In genomic region chr16:35587866-35588465, GRCm38 (mm10) we compare ENCODE assay signal across 8 mouse cellular contexts. TPM values are rescaled to one million over a fixed set of nuclear protein-coding genes. Genes with fewer than 3 reads are reported as not detected.
DNase-seq lines count a peak whose midpoint lies in the region; ATAC-seq lines count a peak whose summit lies in the region.

No protein-coding gene starts in this region.

- H3K27ac ChIP-seq in heart, embryonic 16.5 days (ENCODE audit: low read length), result no peak overlapping the region
- H3K27ac ChIP-seq in hindbrain, embryonic 15.5 days (replicated peaks), result peak overlapping the region; percentile 43

- H3K27me3 ChIP-seq in heart, embryonic 16.5 days (ENCODE audit: control insufficient read depth, insufficient read depth, low read length), result peaks cover 21% of the 10 kb centered on the region
- H3K27me3 ChIP-seq in hindbrain, embryonic 15.5 days, result no peaks in the 10 kb centered on the region

- DNase-seq in heart, adult 8-10 months (ENCODE audit: low spot score), result no peak
- DNase-seq in embryo, embryonic 10 days (ENCODE audit: low spot score), result peak; percentile 84
- DNase-seq in neural tube, embryonic 10.5 days (ENCODE audit: extremely low spot score, low spot score), result peak; percentile 81
- no peak for DNase-seq in thymus, postnatal 36 days
- no peak for DNase-seq in kidney, adult 9 months
- no peak for DNase-seq in adipocyte (ENCODE audit: low spot score)

- no peak for ATAC-seq in heart, embryonic 16.5 days (replicated peaks; ENCODE audit: extremely low read depth, insufficient read depth, low FRiP score)
- ATAC-seq in hindbrain, embryonic 15.5 days (ENCODE audit: low FRiP score, low read depth), result peak; percentile 55; the same call in 1 of the 2 replicates

- peak overlapping the region; percentile 59 for H3K4me2 ChIP-seq in heart, embryonic 16.5 days (ENCODE audit: low read depth, low read length)
- H3K4me2 ChIP-seq in hindbrain, embryonic 15.5 days, result peak overlapping the region; percentile 49

- H3K9ac ChIP-seq in heart, embryonic 16.5 days (ENCODE audit: low read length), result peak overlapping the region; percentile 1; the same call in 1 of the 2 replicates
- no peak overlapping the region for H3K9ac ChIP-seq in hindbrain, embryonic 15.5 days

- WGBS in heart, embryonic 16.5 days, result 7% methylated on average over 20 of the region's 20 CpGs
- 3% methylated on average over 20 of the region's 20 CpGs for WGBS in hindbrain, embryonic 15.5 days

- H3K4me3 ChIP-seq in heart, embryonic 16.5 days (ENCODE audit: low read length), result peak overlapping the region; percentile 43
- H3K4me3 ChIP-seq in hindbrain, embryonic 15.5 days, result peak overlapping the region; percentile 17; the same call in 1 of the 2 replicates

- peaks cover 13% of the 10 kb centered on the region for H3K4me1 ChIP-seq in heart, embryonic 16.5 days (ENCODE audit: control insufficient read depth, insufficient read depth, low read length)
- H3K4me1 ChIP-seq in hindbrain, embryonic 15.5 days (replicated peaks), result peaks cover 63% of the 10 kb centered on the region

- H3K9me3 ChIP-seq in heart, embryonic 16.5 days (replicated peaks; ENCODE audit: control insufficient read depth, low read length), result no peaks in the 10 kb centered on the region
- H3K9me3 ChIP-seq in hindbrain, embryonic 15.5 days, result no peaks in the 10 kb centered on the region

- no peaks in the 10 kb centered on the region for H3K36me3 ChIP-seq in heart, embryonic 16.5 days (ENCODE audit: control insufficient read depth, insufficient read depth)
- no peaks in the 10 kb centered on the region for H3K36me3 ChIP-seq in hindbrain, embryonic 15.5 days

RNA-seq across cellular contexts. Expression of gene Sema5b, which starts 47.0 kb away (rescaled TPM):
- 1.2 and 3.1 TPM in 2 replicates for polyA plus RNA-seq in heart, embryonic 16.5 days (2015; fragmentation: Nextera tagmentation; extraction: Ambion mirVana)
- total RNA-seq in heart, adult 8-10 months (2022), result 1 to 10 TPM; 1.6 to 3.1 (median 1.9) TPM
- polyA plus RNA-seq in hindbrain, embryonic 15.5 days (2015; fragmentation: Nextera tagmentation; extraction: Ambion mirVana), result 19.8 and 25.6 TPM in 2 replicates

Comparison
In these comparisons a context has a peak if more than half of its experiments do, and no peak if none do; other contexts are left out.
1. DNase-seq: peak in embryo, embryonic 10 days (single experiment) and neural tube, embryonic 10.5 days (single experiment); none in heart, adult 8-10 months (single experiment), thymus, postnatal 36 days (0 of 2), kidney, adult 9 months (single experiment) and adipocyte (single experiment).